Mouse (Mus musculus) limb, embryonic 14.5 days (tissue): ENCODE results near the gene Rab31. TPM values are rescaled to one million over a fixed set of nuclear protein-coding genes. Genes with fewer than 3 reads are reported as not detected.

Source experiments
- ATAC-seq: fragments of 200-750 bp; cut with Nextera tagmentation; 2 replicates; pipeline ENCODE4 v1.8.0; 2017; ENCODE audit warnings: low read depth, moderate number of reproducible peaks, moderate TSS enrichment; ENCODE audit not compliant: low FRiP score
- DNase-seq: peaks from one replicate; pipeline ENCODE4 v3.0.0-alpha.2; 2015; ENCODE audit warnings: low spot score
- H3K27ac ChIP-seq: fragments of 300-500 bp; sonication (generic); replicated peaks from 2 replicates; pipeline ENCODE4 v1.5.1; 2014; ENCODE audit warnings: low read depth, mild to moderate bottlenecking, low read length, moderate library complexity, mixed read lengths
- H3K27me3 ChIP-seq: fragments of 300-500 bp; sonication (generic); 2 replicates; pipeline ENCODE4 v1.6.1; 2014; ENCODE audit warnings: low read length, mixed read lengths; ENCODE audit not compliant: control insufficient read depth, insufficient read depth
- H3K36me3 ChIP-seq: fragments of 300-500 bp; sonication (generic); 2 replicates; pipeline ENCODE4 v1.6.1; 2014; ENCODE audit warnings: mild to moderate bottlenecking, low read length, moderate library complexity, mixed read lengths; ENCODE audit not compliant: control insufficient read depth, insufficient read depth
- H3K4me1 ChIP-seq: fragments of 300-500 bp; sonication (generic); 2 replicates; pipeline ENCODE4 v1.6.1; 2014; ENCODE audit warnings: antibody characterized with exemption, low read length, mixed read lengths; ENCODE audit not compliant: control insufficient read depth, insufficient read depth
- H3K4me2 ChIP-seq: fragments of 300-500 bp; sonication (generic); replicated peaks from 2 replicates; pipeline ENCODE4 v1.6.1; 2014; ENCODE audit warnings: low read depth, mild to moderate bottlenecking, low read length, moderate library complexity; ENCODE audit not compliant: severe bottlenecking
- H3K4me3 ChIP-seq: fragments of 300-500 bp; sonication (generic); replicated peaks from 2 replicates; pipeline ENCODE4 v1.5.1; 2014; ENCODE audit warnings: low read length
- H3K9ac ChIP-seq: fragments of 300-500 bp; sonication (generic); 2 replicates; pipeline ENCODE4 v1.6.1; 2014; ENCODE audit warnings: mild to moderate bottlenecking, low read depth, low read length, moderate library complexity; ENCODE audit not compliant: severe bottlenecking
- H3K9me3 ChIP-seq: fragments of 300-500 bp; sonication (generic); 2 replicates; pipeline ENCODE4 v1.6.1; 2016; ENCODE audit warnings: low read length; ENCODE audit not compliant: control insufficient read depth
- POLR2A ChIP-seq: fragments of 200-500 bp; IDR thresholded peaks from 2 replicates; pipeline ENCODE4 v1.8.0; 2012; ENCODE audit warnings: inconsistent platforms, mild to moderate bottlenecking, moderate library complexity, borderline replicate concordance; ENCODE audit not compliant: insufficient read depth, insufficient read length; ENCODE audit errors: extremely low read depth
- WGBS: fragments of 180-500 bp; shearing (Covaris S2); extraction: QIAGEN DNeasy Blood & Tissue Kit; methylation state at CpG from one replicate; pipeline ENCODE4 v1.1.7; 2014; 5-methylcytosine and 5-hydroxymethylcytosine counted together
- polyA plus RNA-seq, 2 experiments: library from polyadenylated mRNA; depleted of rRNA in 1 of 2; stranded (reverse) in 1 of 2; unstranded in 1 of 2; fragments of >200 nt; fragmentation: Nextera tagmentation in 1 of 2; extraction: Ambion mirVana in 1 of 2; gene quantifications; 2 replicates each; pipeline versions ENCODE4 v1.2.1 to v1.2.3; 2012 to 2014

Rab31 gene
- polyA plus RNA-seq, 2 experiments, result 36.3 to 67.8 TPM

- no peak overlapping the region for H3K4me3 ChIP-seq
- DNase-seq (no peak), ATAC-seq (no peak)
- no peak overlapping the region for H3K9ac ChIP-seq
- peaks cover 9% of the 10 kb centered on the region; the same call in 1 of the 2 replicates for H3K36me3 ChIP-seq
- H3K9me3 ChIP-seq, result no peaks in the 10 kb centered on the region
- WGBS, result 77% methylated on average over 13 of the region's 13 CpGs
- H3K27me3 ChIP-seq, result no peaks in the 10 kb centered on the region
- H3K4me1 ChIP-seq, result no peaks in the 10 kb centered on the region
- H3K4me2 ChIP-seq, result no peak overlapping the region
- no peak overlapping the region for H3K27ac ChIP-seq
- no peak for TF ChIP-seq POLR2A
Measured at GRCm38 (mm10) chr17:65794096-65794850, 21.7 kb upstream of the Rab31 start.

- TF ChIP-seq POLR2A, result no peak
- DNase-seq (no peak), ATAC-seq (no peak)
- no peak overlapping the region for H3K4me2 ChIP-seq
- 95% methylated on average over 12 of the region's 12 CpGs for WGBS
- no peak overlapping the region for H3K9ac ChIP-seq
- no peaks in the 10 kb centered on the region for H3K4me1 ChIP-seq
- no peaks in the 10 kb centered on the region for H3K9me3 ChIP-seq
- H3K27me3 ChIP-seq, result no peaks in the 10 kb centered on the region
- H3K4me3 ChIP-seq, result no peak overlapping the region
- H3K27ac ChIP-seq, result no peak overlapping the region
- H3K36me3 ChIP-seq, result peaks cover 9% of the 10 kb centered on the region; the same call in 1 of the 2 replicates
Measured at GRCm38 (mm10) chr17:65793307-65793930, 20.9 kb upstream of the Rab31 start.

GRCm38 (mm10) chr17:65791161-65791560 lies 18.6 kb upstream of the Rab31 start:
- ATAC-seq (no peak), DNase-seq (no peak)
- Histone ChIP-seq H3K36me3 (peaks cover 12% of the 10 kb centered on the region; the same call in 1 of the 2 replicates), H3K4me1 (no peaks in the 10 kb centered on the region), H3K27me3 (no peaks in the 10 kb centered on the region), H3K9ac (no peak overlapping the region), H3K4me2 (no peak overlapping the region), H3K27ac (no peak overlapping the region), H3K9me3 (no peaks in the 10 kb centered on the region), H3K4me3 (no peak overlapping the region)
- no peak for TF ChIP-seq POLR2A
- WGBS, result 85% methylated on average over 2 of the region's 2 CpGs

DNA sequence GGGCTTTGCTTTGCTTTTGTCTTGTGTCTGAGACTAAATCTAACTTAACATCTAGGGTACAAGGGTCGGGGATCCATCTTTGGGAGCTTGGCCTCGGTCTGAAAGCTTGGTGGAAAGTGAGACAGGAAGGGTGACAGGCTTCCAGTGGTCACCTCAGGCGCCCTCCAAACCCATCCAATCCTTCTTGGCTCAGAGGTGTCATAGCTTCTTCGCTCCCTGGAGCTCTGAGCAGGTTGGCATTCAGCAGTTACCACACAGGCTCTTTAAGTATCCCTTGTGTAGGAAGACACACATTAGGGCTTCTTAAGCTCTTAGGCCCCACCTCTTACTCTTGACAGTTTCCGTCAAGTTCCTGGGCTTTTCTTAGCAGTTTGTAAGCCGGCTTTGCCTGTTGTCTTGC lies 17.0 kb upstream of the Rab31 start:
- no peaks in the 10 kb centered on the region for H3K27me3 ChIP-seq
- H3K36me3 ChIP-seq, result peaks cover 5% of the 10 kb centered on the region; the same call in 1 of the 2 replicates
- H3K4me3 ChIP-seq, result no peak overlapping the region
- TF ChIP-seq POLR2A, result no peak
- H3K4me1 ChIP-seq, result peaks cover 5% of the 10 kb centered on the region
- ATAC-seq (no peak), DNase-seq (no peak)
- no peak overlapping the region for H3K27ac ChIP-seq
- no peaks in the 10 kb centered on the region for H3K9me3 ChIP-seq
- H3K9ac ChIP-seq, result no peak overlapping the region
- 91% methylated on average over 6 of the region's 6 CpGs for WGBS
- no peak overlapping the region for H3K4me2 ChIP-seq

GRCm38 (mm10) chr17:65788542-65789291 lies 16.2 kb upstream of the Rab31 start:
- Histone ChIP-seq H3K36me3 (peaks cover 3% of the 10 kb centered on the region; the same call in 1 of the 2 replicates), H3K27me3 (no peaks in the 10 kb centered on the region), H3K9me3 (no peaks in the 10 kb centered on the region), H3K4me1 (peaks cover 8% of the 10 kb centered on the region), H3K27ac (no peak overlapping the region), H3K4me2 (no peak overlapping the region), H3K4me3 (no peak overlapping the region), H3K9ac (no peak overlapping the region)
- no peak for ATAC-seq
- no peak for TF ChIP-seq POLR2A
- no peak for DNase-seq
- WGBS, result 67% methylated on average over 12 of the region's 12 CpGs
